Mouse (Mus musculus) layer of hippocampus, adult 11-12 months (tissue): Measurements from ENCODE around the gene Ccdc189.
"Not testable (repeated sequence)": the region's sequence is repeated elsewhere in the genome, so short reads cannot be mapped to it uniquely, and the experiment has no call there.

Experiments used
- DNase-seq: peaks from one replicate; pipeline ENCODE4 v3.0.0; 2022; ENCODE audit warnings: low spot score

Gene Ccdc189

GRCm38 (mm10) chr7:127588011-127588871 lies at the start of gene Ccdc189, which contains the start of gene Rnf40:
Gene Ccdc189, minus strand, starts transcription at chr7:127588595.
Gene Rnf40, plus strand, starts transcription at chr7:127588767.
- peak; percentile 96 for DNase-seq

GRCm38 (mm10) chr7:127636963-127637362 lies 48.6 kb upstream of the Ccdc189 start:
- DNase-seq, result peak; percentile 75

GRCm38 (mm10) chr7:127631416-127631815 lies 43.0 kb upstream of the Ccdc189 start:
- DNase-seq, result no peak

- no peak for DNase-seq
These were observed 40.3 kb upstream of the Ccdc189 start for GRCm38 (mm10) chr7:127628646-127629045.

- DNase-seq, result no peak
These were observed 38.1 kb upstream of the Ccdc189 start for GRCm38 (mm10) chr7:127626471-127626870.

- no peak for DNase-seq
These were observed 37.6 kb upstream of the Ccdc189 start for GRCm38 (mm10) chr7:127626039-127626438.

GRCm38 (mm10) chr7:127618402-127618801 lies 30.0 kb upstream of the Ccdc189 start:
- DNase-seq, result not testable (repeated sequence)

- DNase-seq, result no peak
These were observed 29.6 kb upstream of the Ccdc189 start for GRCm38 (mm10) chr7:127617962-127618361.

- DNase-seq, result no peak
These were observed 28.5 kb upstream of the Ccdc189 start for GRCm38 (mm10) chr7:127616881-127617280.

GRCm38 (mm10) chr7:127616336-127616735 lies 27.9 kb upstream of the Ccdc189 start:
- DNase-seq, result no peak

- DNase-seq, result peak; percentile 78
These were observed 26.8 kb upstream of the Ccdc189 start, which contains the start of gene Zfp629 for GRCm38 (mm10) chr7:127614891-127615843. Gene Zfp629, minus strand, starts transcription at chr7:127615797.

GRCm38 (mm10) chr7:127614511-127614890 lies 26.1 kb upstream of the Ccdc189 start:
- DNase-seq, result no peak

GRCm38 (mm10) chr7:127614091-127614490 lies 25.7 kb upstream of the Ccdc189 start:
- no peak for DNase-seq

GRCm38 (mm10) chr7:127613501-127613900 lies 25.1 kb upstream of the Ccdc189 start:
- no peak for DNase-seq

GRCm38 (mm10) chr7:127611561-127611960 lies 23.2 kb upstream of the Ccdc189 start:
- no peak for DNase-seq

- no peak for DNase-seq
These were observed 22.6 kb upstream of the Ccdc189 start for GRCm38 (mm10) chr7:127611011-127611410.

- DNase-seq, result no peak
These were observed 18.8 kb upstream of the Ccdc189 start for GRCm38 (mm10) chr7:127607150-127607549.

- no peak for DNase-seq
These were observed 15.9 kb upstream of the Ccdc189 start for GRCm38 (mm10) chr7:127604256-127604655.

GRCm38 (mm10) chr7:127602903-127603302 lies 14.5 kb upstream of the Ccdc189 start:
- DNase-seq, result no peak

GRCm38 (mm10) chr7:127601735-127602134 lies 13.3 kb upstream of the Ccdc189 start:
- no peak for DNase-seq

GRCm38 (mm10) chr7:127600612-127601011 lies 12.2 kb upstream of the Ccdc189 start:
- no peak for DNase-seq

GRCm38 (mm10) chr7:127596747-127597146 lies 8.4 kb upstream of the Ccdc189 start:
- DNase-seq, result no peak
